Mouse (Mus musculus): ENCODE data around the gene Kif1a. TPM values are rescaled to one million over a fixed set of nuclear protein-coding genes. Genes with fewer than 3 reads are reported as not detected.
A peak's percentile ranks its signal among the peaks of the same experiment; 100 is the strongest.

Gene Kif1a
- 456 and 490 TPM in 2 replicates for polyA plus RNA-seq (2015; fragmentation: Nextera tagmentation; extraction: Ambion mirVana)

GRCm38 (mm10) chr1:93101571-93102061, at the start of gene Kif1a:
Kif1a (minus strand) TSS chr1:93101951.
- peak within 1 kb of the TSS; percentile 93 for H3K9ac ChIP-seq
- H3K9me3 ChIP-seq, result no peaks in the 10 kb centered on the region
- ATAC-seq (ENCODE audit: low FRiP score, low read depth), result peak; percentile 93
- no peaks in the 10 kb centered on the region for H3K36me3 ChIP-seq
- peak within 1 kb of the TSS; percentile 96 for H3K27ac ChIP-seq (replicated peaks)
- no peaks in the 10 kb centered on the region; the same call in 1 of the 2 replicates for H3K27me3 ChIP-seq
- H3K4me2 ChIP-seq, result peak within 1 kb of the TSS; percentile 95
- H3K4me1 ChIP-seq (replicated peaks), result peaks cover 41% of the 10 kb centered on the region
- H3K4me3 ChIP-seq, result peak within 1 kb of the TSS; percentile 97
- WGBS, result under 1% methylated on average over 39 of the region's 39 CpGs

- Histone ChIP-seq H3K9ac (no peak overlapping the region), H3K27ac (replicated peaks) (no peak overlapping the region), H3K36me3 (no peaks in the 10 kb centered on the region), H3K4me2 (no peak overlapping the region), H3K4me3 (no peak overlapping the region), H3K27me3 (no peaks in the 10 kb centered on the region), H3K4me1 (replicated peaks) (no peaks in the 10 kb centered on the region), H3K9me3 (no peaks in the 10 kb centered on the region)
- ATAC-seq (ENCODE audit: low FRiP score, low read depth), result no peak
- 68% methylated on average over 2 of the region's 2 CpGs for WGBS
Measured at GRCm38 (mm10) chr1:93150907-93151661, 49.3 kb upstream of the Kif1a start.

GRCm38 (mm10) chr1:93144176-93144575, 42.4 kb upstream of the Kif1a start:
- Histone ChIP-seq H3K27ac (replicated peaks) (no peak overlapping the region), H3K4me1 (replicated peaks) (no peaks in the 10 kb centered on the region), H3K9me3 (no peaks in the 10 kb centered on the region), H3K9ac (no peak overlapping the region), H3K4me3 (no peak overlapping the region), H3K4me2 (no peak overlapping the region), H3K27me3 (no peaks in the 10 kb centered on the region), H3K36me3 (no peaks in the 10 kb centered on the region)
- WGBS, result 61% methylated on average over 9 of the region's 9 CpGs
- no peak for ATAC-seq (ENCODE audit: low FRiP score, low read depth)

GRCm38 (mm10) chr1:93142871-93143270, 41.1 kb upstream of the Kif1a start:
- Histone ChIP-seq H3K27me3 (no peaks in the 10 kb centered on the region), H3K4me3 (no peak overlapping the region), H3K4me1 (replicated peaks) (no peaks in the 10 kb centered on the region), H3K36me3 (no peaks in the 10 kb centered on the region), H3K9ac (no peak overlapping the region), H3K4me2 (no peak overlapping the region), H3K27ac (replicated peaks) (no peak overlapping the region), H3K9me3 (no peaks in the 10 kb centered on the region)
- ATAC-seq (ENCODE audit: low FRiP score, low read depth), result no peak
- WGBS, result 93% methylated on average over 1 of the region's 1 CpGs

- no peaks in the 10 kb centered on the region for H3K4me1 ChIP-seq (replicated peaks)
- no peak for ATAC-seq (ENCODE audit: low FRiP score, low read depth)
- H3K4me3 ChIP-seq, result no peak overlapping the region
- no peak overlapping the region for H3K9ac ChIP-seq
- H3K9me3 ChIP-seq, result no peaks in the 10 kb centered on the region
- no peaks in the 10 kb centered on the region for H3K27me3 ChIP-seq
- no peak overlapping the region for H3K4me2 ChIP-seq
- no peaks in the 10 kb centered on the region for H3K36me3 ChIP-seq
- no peak overlapping the region for H3K27ac ChIP-seq (replicated peaks)
- 90% methylated on average over 7 of the region's 7 CpGs for WGBS
Measured at GRCm38 (mm10) chr1:93139713-93140112, 38.0 kb upstream of the Kif1a start.

- ATAC-seq (ENCODE audit: low FRiP score, low read depth), result no peak; the same call in 1 of the 2 replicates
- H3K4me1 ChIP-seq (replicated peaks), result no peaks in the 10 kb centered on the region
- H3K27ac ChIP-seq (replicated peaks), result no peak overlapping the region
- H3K9me3 ChIP-seq, result no peaks in the 10 kb centered on the region
- no peaks in the 10 kb centered on the region for H3K27me3 ChIP-seq
- no peak overlapping the region for H3K4me3 ChIP-seq
- H3K36me3 ChIP-seq, result no peaks in the 10 kb centered on the region
- H3K4me2 ChIP-seq, result no peak overlapping the region
- no peak overlapping the region for H3K9ac ChIP-seq
- WGBS, result 78% methylated on average over 6 of the region's 6 CpGs
Measured at GRCm38 (mm10) chr1:93138534-93138933, 36.8 kb upstream of the Kif1a start.

GRCm38 (mm10) chr1:93135036-93135526, 33.3 kb upstream of the Kif1a start, which contains the start of gene Agxt:
Agxt (plus strand) TSS chr1:93135240.
- no peaks in the 10 kb centered on the region for H3K4me1 ChIP-seq (replicated peaks)
- ATAC-seq (ENCODE audit: low FRiP score, low read depth), result no peak
- WGBS, result 92% methylated on average over 12 of the region's 12 CpGs

GRCm38 (mm10) chr1:93132676-93133075, 30.9 kb upstream of the Kif1a start:
- ATAC-seq (ENCODE audit: low FRiP score, low read depth), result no peak
- no peaks in the 10 kb centered on the region for H3K36me3 ChIP-seq

More at GRCm38 (mm10) chr1:93135036-93135526, 33.3 kb upstream of the Kif1a start, which contains the start of gene Agxt:
- Histone ChIP-seq H3K4me2 (no peak within 1 kb of the TSS), H3K9ac (no peak within 1 kb of the TSS), H3K9me3 (no peaks in the 10 kb centered on the region), H3K4me3 (no peak within 1 kb of the TSS), H3K27me3 (no peaks in the 10 kb centered on the region), H3K27ac (replicated peaks) (no peak within 1 kb of the TSS), H3K36me3 (no peaks in the 10 kb centered on the region)

GRCm38 (mm10) chr1:93130242-93130983, 28.7 kb upstream of the Kif1a start:
- no peak for ATAC-seq (ENCODE audit: low FRiP score, low read depth)
- H3K4me2 ChIP-seq, result no peak overlapping the region
- H3K4me3 ChIP-seq, result no peak overlapping the region
- no peaks in the 10 kb centered on the region for H3K4me1 ChIP-seq (replicated peaks)
- H3K36me3 ChIP-seq, result no peaks in the 10 kb centered on the region
- 82% methylated on average over 10 of the region's 10 CpGs for WGBS
- no peak overlapping the region for H3K9ac ChIP-seq
- H3K9me3 ChIP-seq, result no peaks in the 10 kb centered on the region
- H3K27ac ChIP-seq (replicated peaks), result no peak overlapping the region
- no peaks in the 10 kb centered on the region for H3K27me3 ChIP-seq

More at GRCm38 (mm10) chr1:93132676-93133075, 30.9 kb upstream of the Kif1a start:
- Histone ChIP-seq H3K27ac (replicated peaks) (no peak overlapping the region), H3K4me3 (no peak overlapping the region), H3K27me3 (no peaks in the 10 kb centered on the region), H3K9me3 (no peaks in the 10 kb centered on the region), H3K4me2 (no peak overlapping the region), H3K4me1 (replicated peaks) (no peaks in the 10 kb centered on the region), H3K9ac (no peak overlapping the region)
- WGBS, result 72% methylated on average over 8 of the region's 8 CpGs

GRCm38 (mm10) chr1:93128710-93129349, 27.1 kb upstream of the Kif1a start:
- Histone ChIP-seq H3K9me3 (no peaks in the 10 kb centered on the region), H3K27ac (replicated peaks) (no peak overlapping the region), H3K9ac (no peak overlapping the region), H3K36me3 (no peaks in the 10 kb centered on the region), H3K27me3 (no peaks in the 10 kb centered on the region), H3K4me2 (no peak overlapping the region), H3K4me1 (replicated peaks) (no peaks in the 10 kb centered on the region), H3K4me3 (no peak overlapping the region)
- WGBS, result 33% methylated on average over 6 of the region's 6 CpGs
- ATAC-seq (ENCODE audit: low FRiP score, low read depth), result no peak

GRCm38 (mm10) chr1:93128209-93128608, 26.5 kb upstream of the Kif1a start:
- H3K4me3 ChIP-seq, result no peak overlapping the region
- no peak for ATAC-seq (ENCODE audit: low FRiP score, low read depth)
- no peaks in the 10 kb centered on the region for H3K27me3 ChIP-seq
- no peaks in the 10 kb centered on the region for H3K36me3 ChIP-seq
- no peak overlapping the region for H3K4me2 ChIP-seq
- H3K9me3 ChIP-seq, result no peaks in the 10 kb centered on the region
- 79% methylated on average over 8 of the region's 8 CpGs for WGBS
- no peak overlapping the region for H3K9ac ChIP-seq
- H3K4me1 ChIP-seq (replicated peaks), result no peaks in the 10 kb centered on the region
- H3K27ac ChIP-seq (replicated peaks), result no peak overlapping the region

Measured in hindbrain, embryonic 15.5 days (tissue).